Mouse (Mus musculus) regulatory T cell (primary cell): Measurements from ENCODE around the gene Ddc.

ENCODE experiments used
- in situ Hi-C: fragments of 300-600 bp; cut with MboI, MseI; formaldehyde crosslinking; loops from one replicate; pipeline ENCODE4 v1.15.1; 2025; ENCODE audit warnings: high pct_unique_total_duplicates

Gene Ddc

GRCm38 (mm10) chr11:11897645-11898357 is at the start of gene Ddc:
Gene Ddc, minus strand, starts transcription at chr11:11898144.
- in situ Hi-C loops = no loop called here

GRCm38 (mm10) chr11:11945766-11946165 is 47.8 kb upstream of the Ddc start:
- in situ Hi-C loops = no loop called here

GRCm38 (mm10) chr11:11944814-11945213 is 46.9 kb upstream of the Ddc start:
- in situ Hi-C loops = no loop called here

GRCm38 (mm10) chr11:11944082-11944349 is 46.1 kb upstream of the Ddc start:
- in situ Hi-C loops = no loop called here

GRCm38 (mm10) chr11:11943240-11944081 is 45.5 kb upstream of the Ddc start:
- in situ Hi-C loops = no loop called here

GRCm38 (mm10) chr11:11942320-11943217 is 44.6 kb upstream of the Ddc start:
- in situ Hi-C loops = no loop called here

GRCm38 (mm10) chr11:11940833-11941681 is 43.1 kb upstream of the Ddc start:
- in situ Hi-C loops = no loop called here

- in situ Hi-C loops = no loop called here
Measured at GRCm38 (mm10) chr11:11939611-11940010, 41.7 kb upstream of the Ddc start.

- in situ Hi-C loops = no loop called here
Measured at GRCm38 (mm10) chr11:11938591-11938990, 40.6 kb upstream of the Ddc start.

- in situ Hi-C loops = no loop called here
Measured at GRCm38 (mm10) chr11:11937340-11938030, 39.5 kb upstream of the Ddc start.

- in situ Hi-C loops = no loop called here
Measured at GRCm38 (mm10) chr11:11934808-11935207, 36.9 kb upstream of the Ddc start.

- in situ Hi-C loops = no loop called here
Measured at GRCm38 (mm10) chr11:11932102-11932789, 34.3 kb upstream of the Ddc start.

- in situ Hi-C loops = no loop called here
Measured at GRCm38 (mm10) chr11:11931688-11932087, 33.7 kb upstream of the Ddc start.

GRCm38 (mm10) chr11:11930527-11930926 is 32.6 kb upstream of the Ddc start:
- in situ Hi-C loops = no loop called here

GRCm38 (mm10) chr11:11929059-11929458 is 31.1 kb upstream of the Ddc start:
- in situ Hi-C loops = no loop called here

GRCm38 (mm10) chr11:11928586-11928985 is 30.6 kb upstream of the Ddc start:
- in situ Hi-C loops = no loop called here

- in situ Hi-C loops = no loop called here
Measured at GRCm38 (mm10) chr11:11923900-11924299, 26.0 kb upstream of the Ddc start.

GRCm38 (mm10) chr11:11923345-11923744 is 25.4 kb upstream of the Ddc start:
- in situ Hi-C loops = no loop called here

GRCm38 (mm10) chr11:11922106-11922505 is 24.2 kb upstream of the Ddc start:
- in situ Hi-C loops = no loop called here
